Mouse (Mus musculus): ENCODE results near the gene Vmn1r73.

Vmn1r73 gene

DNA sequence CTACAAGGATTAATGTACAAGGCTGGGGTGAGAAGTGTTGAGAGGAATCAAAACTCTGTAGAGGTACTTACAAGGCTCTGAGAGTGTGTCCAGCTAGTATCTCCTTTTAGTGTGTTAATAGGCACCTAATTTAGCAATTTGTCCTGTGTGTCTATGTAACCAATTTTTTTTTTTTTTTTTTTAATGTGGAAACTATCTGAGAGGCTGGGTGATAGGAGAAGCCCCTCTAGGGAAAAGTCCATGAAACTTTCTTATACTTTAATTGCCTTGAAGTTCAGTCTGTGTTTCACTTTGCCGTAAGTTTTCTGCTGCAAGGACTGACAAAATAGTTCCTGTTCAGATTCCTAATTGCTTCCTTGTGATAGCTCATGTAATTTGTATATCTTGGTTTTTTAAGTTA lies at the start of gene Vmn1r73:
Vmn1r73 (plus strand) TSS at position 301 of the 400 bp plus-strand sequence.
- no peak for DNase-seq
